Mouse (Mus musculus): ENCODE results near the gene Nans. TPM values are rescaled to one million over a fixed set of nuclear protein-coding genes. Genes with fewer than 3 reads are reported as not detected.
A peak's percentile ranks its signal among the peaks of the same experiment; 100 is the strongest.

Nans gene
- polyA plus RNA-seq, 1 experiment from 2014 or later: 40.5 TPM

DNA sequence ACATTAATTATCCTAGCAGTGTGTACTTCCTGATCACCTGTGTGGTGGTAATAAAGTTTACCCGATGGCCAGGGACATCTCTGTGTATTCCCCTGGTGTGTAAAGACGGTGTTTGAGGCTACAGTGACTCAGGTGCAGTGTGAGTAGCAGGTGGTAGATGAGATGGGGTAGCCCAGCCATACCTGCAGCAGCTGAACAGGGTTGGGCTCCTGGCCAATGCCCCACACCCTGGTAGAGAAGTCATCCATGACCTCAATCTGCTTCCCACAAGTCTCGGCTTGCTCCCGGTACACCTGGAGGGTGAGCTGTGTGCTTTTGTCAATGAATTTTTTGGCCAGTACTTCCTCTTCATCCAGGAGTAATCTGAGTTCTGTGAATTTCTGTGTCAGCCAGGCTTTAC, 34.3 kb downstream of the Nans start:
- Histone ChIP-seq H3K4me2 (ENCODE audit: low read depth, low read length) (no peak overlapping the region), H3K9me3 (replicated peaks; ENCODE audit: control insufficient read depth, low read length) (no peaks in the 10 kb centered on the region), H3K36me3 (ENCODE audit: control insufficient read depth, insufficient read depth) (peaks cover 10% of the 10 kb centered on the region), H3K27ac (ENCODE audit: low read length) (no peak overlapping the region), H3K9ac (ENCODE audit: low read depth, low read length) (no peak overlapping the region), H3K4me1 (ENCODE audit: control insufficient read depth, low read depth, low read length) (peaks cover 24% of the 10 kb centered on the region), H3K4me3 (ENCODE audit: low read depth, low read length) (no peak overlapping the region), H3K27me3 (ENCODE audit: control insufficient read depth, insufficient read depth, low read depth, low read length) (no peaks in the 10 kb centered on the region)
- no peak for ATAC-seq (ENCODE audit: low read depth)
- WGBS (ENCODE audit: insufficient replicate concordance): 78% methylated on average over 4 of the region's 4 CpGs

DNA sequence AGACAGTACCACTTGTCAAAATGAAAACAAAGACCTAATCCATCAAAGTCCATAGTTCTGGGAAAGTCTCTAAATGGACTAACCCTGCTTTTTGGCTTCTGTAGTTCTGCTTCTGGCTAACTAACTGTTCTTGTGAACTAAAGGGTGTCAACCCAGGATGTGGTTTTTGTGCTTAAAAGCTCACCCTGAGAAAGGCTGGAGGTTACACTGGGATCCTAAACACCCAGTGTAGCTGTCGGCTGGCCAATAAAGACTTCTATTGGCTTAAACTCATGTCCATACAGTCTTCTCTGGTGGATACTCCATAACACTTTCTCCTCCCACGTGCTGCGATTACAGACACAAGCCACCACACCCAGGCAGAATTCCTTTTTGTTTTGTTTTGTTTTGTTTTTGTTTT, 37.2 kb downstream of the Nans start:
- Histone ChIP-seq H3K9me3 (replicated peaks; ENCODE audit: control insufficient read depth, low read length) (no peaks in the 10 kb centered on the region), H3K27me3 (ENCODE audit: control insufficient read depth, insufficient read depth, low read depth, low read length) (no peaks in the 10 kb centered on the region), H3K4me1 (ENCODE audit: control insufficient read depth, low read depth, low read length) (peaks cover 31% of the 10 kb centered on the region), H3K4me2 (ENCODE audit: low read depth, low read length) (no peak overlapping the region), H3K27ac (ENCODE audit: low read length) (no peak overlapping the region), H3K4me3 (ENCODE audit: low read depth, low read length) (no peak overlapping the region), H3K9ac (ENCODE audit: low read depth, low read length) (no peak overlapping the region), H3K36me3 (ENCODE audit: control insufficient read depth, insufficient read depth) (peaks cover 10% of the 10 kb centered on the region)
- ATAC-seq (ENCODE audit: low read depth): no peak
- WGBS (ENCODE audit: insufficient replicate concordance): 63% methylated on average over 3 of the region's 3 CpGs

DNA sequence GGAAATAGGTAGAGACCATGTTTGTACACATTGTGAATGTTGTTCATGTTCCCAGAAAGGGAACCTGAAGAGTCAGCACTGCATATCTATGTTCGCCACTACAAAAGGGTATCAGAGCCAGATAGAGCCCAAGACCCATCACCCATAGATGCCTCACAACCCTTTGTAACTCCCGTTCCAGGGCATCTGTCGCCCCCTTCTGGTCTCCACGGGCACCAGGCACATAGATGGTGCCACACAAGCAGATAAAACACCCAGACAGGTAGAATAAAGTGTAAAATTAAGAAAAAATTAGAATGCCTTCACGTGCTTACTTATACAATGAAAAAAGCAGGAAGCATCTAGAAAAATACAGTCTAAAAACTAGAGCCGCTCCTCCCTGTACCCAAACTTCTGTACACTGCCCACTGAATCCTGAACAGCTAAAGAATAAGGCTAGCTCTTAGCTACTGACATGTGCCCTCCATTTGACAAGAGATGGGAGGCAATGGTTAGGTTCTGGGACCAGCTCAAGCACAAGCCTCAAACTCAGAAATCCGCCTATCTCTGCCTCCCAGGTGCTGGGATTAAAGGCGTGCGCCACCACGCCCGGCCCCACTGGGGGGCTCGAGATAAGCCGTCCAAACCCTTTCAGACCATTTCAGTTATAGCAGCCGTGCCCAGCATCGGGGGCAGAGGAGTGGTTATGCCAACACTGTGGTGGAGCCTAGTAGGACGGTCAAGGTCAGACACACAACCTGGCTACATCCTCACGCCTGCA, 37.9 kb downstream of the Nans start:
- Histone ChIP-seq H3K9ac (ENCODE audit: low read depth, low read length) (peak overlapping the region; percentile 66), H3K27me3 (ENCODE audit: control insufficient read depth, insufficient read depth, low read depth, low read length) (no peaks in the 10 kb centered on the region), H3K27ac (ENCODE audit: low read length) (peak overlapping the region; percentile 93), H3K4me1 (ENCODE audit: control insufficient read depth, low read depth, low read length) (peaks cover 31% of the 10 kb centered on the region), H3K36me3 (ENCODE audit: control insufficient read depth, insufficient read depth) (peaks cover 10% of the 10 kb centered on the region), H3K4me3 (ENCODE audit: low read depth, low read length) (peak overlapping the region; percentile 58), H3K9me3 (replicated peaks; ENCODE audit: control insufficient read depth, low read length) (no peaks in the 10 kb centered on the region), H3K4me2 (ENCODE audit: low read depth, low read length) (peak overlapping the region; percentile 94)
- WGBS (ENCODE audit: insufficient replicate concordance): 24% methylated on average over 17 of the region's 17 CpGs
- peak; percentile 89 for ATAC-seq (ENCODE audit: low read depth)

- Histone ChIP-seq H3K4me1 (ENCODE audit: control insufficient read depth, low read depth, low read length) (peaks cover 31% of the 10 kb centered on the region), H3K27ac (ENCODE audit: low read length) (peak overlapping the region; percentile 93), H3K9me3 (replicated peaks; ENCODE audit: control insufficient read depth, low read length) (no peaks in the 10 kb centered on the region), H3K9ac (ENCODE audit: low read depth, low read length) (peak overlapping the region; percentile 66), H3K27me3 (ENCODE audit: control insufficient read depth, insufficient read depth, low read depth, low read length) (no peaks in the 10 kb centered on the region), H3K4me2 (ENCODE audit: low read depth, low read length) (peak overlapping the region; percentile 94), H3K36me3 (ENCODE audit: control insufficient read depth, insufficient read depth) (peaks cover 9% of the 10 kb centered on the region), H3K4me3 (ENCODE audit: low read depth, low read length) (peak overlapping the region; percentile 58)
- ATAC-seq (ENCODE audit: low read depth): peak; percentile 80
- WGBS (ENCODE audit: insufficient replicate concordance): 3% methylated on average over 7 of the region's 7 CpGs
Measured at GRCm38 (mm10) chr4:46527558-46527926, 38.5 kb downstream of the Nans start.

DNA sequence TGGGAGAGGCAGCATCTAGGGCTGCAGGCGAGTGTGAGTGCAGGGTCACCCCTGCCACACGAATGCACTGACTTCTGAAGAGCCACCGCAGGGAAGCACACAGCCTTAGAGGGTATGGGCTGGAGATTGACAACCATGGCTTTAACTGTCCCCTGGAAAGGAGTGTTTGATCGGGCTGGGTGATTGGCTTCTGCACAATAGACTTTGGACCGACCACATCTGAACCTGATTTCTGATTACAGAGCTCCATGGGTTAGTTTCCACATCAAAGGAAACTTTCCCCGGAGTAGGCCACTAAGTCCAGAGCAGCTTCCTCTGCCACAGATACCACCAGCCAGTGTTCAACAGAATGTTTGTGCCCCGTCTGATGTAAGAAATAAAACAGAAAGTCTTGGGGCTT, 40.7 kb downstream of the Nans start:
- Histone ChIP-seq H3K27me3 (ENCODE audit: control insufficient read depth, insufficient read depth, low read depth, low read length) (peaks cover 10% of the 10 kb centered on the region), H3K4me1 (ENCODE audit: control insufficient read depth, low read depth, low read length) (peaks cover 38% of the 10 kb centered on the region), H3K4me3 (ENCODE audit: low read depth, low read length) (no peak overlapping the region), H3K4me2 (ENCODE audit: low read depth, low read length) (no peak overlapping the region), H3K36me3 (ENCODE audit: control insufficient read depth, insufficient read depth) (no peaks in the 10 kb centered on the region), H3K27ac (ENCODE audit: low read length) (peak overlapping the region; percentile 59), H3K9me3 (replicated peaks; ENCODE audit: control insufficient read depth, low read length) (no peaks in the 10 kb centered on the region), H3K9ac (ENCODE audit: low read depth, low read length) (no peak overlapping the region)
- peak; percentile 50 for ATAC-seq (ENCODE audit: low read depth)
- 65% methylated on average over 7 of the region's 7 CpGs for WGBS (ENCODE audit: insufficient replicate concordance)

DNA sequence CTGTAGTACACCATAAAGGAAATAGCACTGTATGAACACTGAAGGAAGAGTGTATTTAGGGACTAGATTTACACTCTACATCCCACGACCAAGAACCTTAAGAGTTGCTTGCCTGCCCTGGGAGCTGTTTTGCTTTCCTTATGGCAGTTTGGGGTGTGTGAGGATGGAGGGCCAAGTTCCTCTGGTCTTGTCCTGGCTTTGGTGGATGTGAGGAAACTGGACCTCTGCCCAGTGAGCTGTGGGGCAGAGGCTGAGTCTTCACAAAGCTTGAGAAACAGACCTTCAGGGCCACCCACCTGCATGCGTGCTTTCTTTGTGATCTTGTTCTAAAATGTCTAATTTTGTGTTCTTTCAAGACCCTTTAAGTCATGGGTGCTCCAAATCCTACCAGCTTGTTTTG, 43.5 kb downstream of the Nans start:
- Histone ChIP-seq H3K4me1 (ENCODE audit: control insufficient read depth, low read depth, low read length) (peaks cover 25% of the 10 kb centered on the region), H3K27ac (ENCODE audit: low read length) (no peak overlapping the region), H3K27me3 (ENCODE audit: control insufficient read depth, insufficient read depth, low read depth, low read length) (peaks cover 33% of the 10 kb centered on the region), H3K9ac (ENCODE audit: low read depth, low read length) (no peak overlapping the region), H3K9me3 (replicated peaks; ENCODE audit: control insufficient read depth, low read length) (no peaks in the 10 kb centered on the region), H3K4me3 (ENCODE audit: low read depth, low read length) (no peak overlapping the region), H3K4me2 (ENCODE audit: low read depth, low read length) (no peak overlapping the region), H3K36me3 (ENCODE audit: control insufficient read depth, insufficient read depth) (no peaks in the 10 kb centered on the region)
- WGBS (ENCODE audit: insufficient replicate concordance): 73% methylated on average over 2 of the region's 2 CpGs
- no peak for ATAC-seq (ENCODE audit: low read depth)

- peaks cover 22% of the 10 kb centered on the region for H3K4me1 ChIP-seq (ENCODE audit: control insufficient read depth, low read depth, low read length)
- H3K9ac ChIP-seq (ENCODE audit: low read depth, low read length): no peak overlapping the region
- H3K9me3 ChIP-seq (replicated peaks; ENCODE audit: control insufficient read depth, low read length): no peaks in the 10 kb centered on the region
- no peaks in the 10 kb centered on the region for H3K36me3 ChIP-seq (ENCODE audit: control insufficient read depth, insufficient read depth)
- H3K4me2 ChIP-seq (ENCODE audit: low read depth, low read length): no peak overlapping the region
- H3K27me3 ChIP-seq (ENCODE audit: control insufficient read depth, insufficient read depth, low read depth, low read length): peaks cover 36% of the 10 kb centered on the region
- WGBS (ENCODE audit: insufficient replicate concordance): 59% methylated on average over 7 of the region's 7 CpGs
- H3K4me3 ChIP-seq (ENCODE audit: low read depth, low read length): no peak overlapping the region
- ATAC-seq (ENCODE audit: low read depth): no peak
- no peak overlapping the region for H3K27ac ChIP-seq (ENCODE audit: low read length)
Measured at GRCm38 (mm10) chr4:46532926-46533325, 43.9 kb downstream of the Nans start.

DNA sequence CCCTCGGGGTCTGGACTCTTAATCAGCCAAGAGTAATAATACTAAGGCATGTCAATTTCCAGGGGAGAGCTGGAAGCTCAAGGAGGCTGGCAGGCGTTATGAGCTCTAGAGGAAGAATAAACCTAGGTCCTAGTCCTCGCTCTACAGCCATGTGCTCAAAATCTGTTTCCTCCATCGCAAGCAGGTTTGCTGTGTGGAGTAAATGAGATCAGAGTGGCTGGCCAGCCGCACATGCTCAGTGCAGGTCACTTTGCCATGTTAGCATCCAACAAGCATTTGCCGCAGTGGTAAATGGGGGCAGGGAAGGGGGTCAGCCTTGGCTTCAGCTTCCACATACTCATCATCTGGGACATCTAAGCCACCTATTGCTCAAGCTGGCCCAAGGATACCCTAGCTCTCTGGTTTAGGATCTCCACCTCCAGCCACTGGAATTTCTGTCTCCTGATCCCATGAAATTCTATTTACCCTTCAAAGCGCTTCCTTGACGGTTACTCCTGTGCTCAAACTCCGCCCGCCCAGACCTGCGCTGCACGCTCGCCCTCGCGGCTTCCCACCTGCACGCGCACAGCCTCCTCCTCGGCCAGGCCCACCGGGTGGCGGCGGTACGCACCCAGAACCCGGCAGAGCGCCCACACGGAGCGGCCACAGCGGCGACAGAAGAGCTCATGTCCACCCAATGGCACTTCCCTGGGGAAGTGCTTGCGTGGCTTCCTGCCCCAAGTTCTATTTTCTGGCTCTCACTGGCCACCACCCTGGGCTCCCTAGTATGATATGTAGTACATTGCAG, 45.1 kb downstream of the Nans start:
- peaks cover 38% of the 10 kb centered on the region for H3K27me3 ChIP-seq (ENCODE audit: control insufficient read depth, insufficient read depth, low read depth, low read length)

More for the DNA sequence above, 45.1 kb downstream of the Nans start:
- Histone ChIP-seq H3K9ac (ENCODE audit: low read depth, low read length) (no peak overlapping the region), H3K27ac (ENCODE audit: low read length) (no peak overlapping the region), H3K4me2 (ENCODE audit: low read depth, low read length) (peak overlapping the region; percentile 71), H3K36me3 (ENCODE audit: control insufficient read depth, insufficient read depth) (no peaks in the 10 kb centered on the region), H3K4me3 (ENCODE audit: low read depth, low read length) (peak overlapping the region; percentile 67), H3K4me1 (ENCODE audit: control insufficient read depth, low read depth, low read length) (peaks cover 12% of the 10 kb centered on the region), H3K9me3 (replicated peaks; ENCODE audit: control insufficient read depth, low read length) (no peaks in the 10 kb centered on the region)
- WGBS (ENCODE audit: insufficient replicate concordance): 16% methylated on average over 29 of the region's 29 CpGs
- 0 out of 2 replicates have a peak, but pooled peaks have one; percentile 6 for ATAC-seq (ENCODE audit: low read depth)
